ENCODE assay signal across 8 mouse cellular contexts in genomic region chr11:58093021-58093528, GRCm38 (mm10). TPM values are rescaled to one million over a fixed set of nuclear protein-coding genes. Genes with fewer than 3 reads are reported as not detected.
DNase-seq lines count a peak whose midpoint lies in the region; ATAC-seq and TF ChIP-seq lines count a peak whose summit lies in the region.

Gene Gm12248, minus strand, starts transcription at chr11:58093134.

- in situ Hi-C loops in CH12.LX (cut with MboI; ENCODE audit: low pct_ligation_motif_present, low pct_unique_long_range_greater_than_20kb, low sequenced_read_pairs): no loop called here

- no peak for TF ChIP-seq CTCF in CH12.LX (conservative IDR thresholded peaks at IDR 0.05 in 1 of 2, IDR thresholded peaks at IDR 0.05 in 1 of 2; ENCODE audit: low read depth in 2 of 2, low read length in 2 of 2)
- no peak for TF ChIP-seq CTCF in kidney, adult 2 months (conservative IDR thresholded peaks at IDR 0.05; ENCODE audit: insufficient read depth, insufficient read length, low read depth, low read length)

- no peak within 1 kb of the TSS for H3K9ac ChIP-seq in CH12.LX (ENCODE audit: insufficient read depth, low read depth)
- peak within 1 kb of the TSS; percentile 49 for H3K9ac ChIP-seq in lung, embryonic 16.5 days (ENCODE audit: low read length)

- DNase-seq in CH12.LX (ENCODE audit: extremely low read depth): no peak
- DNase-seq in NIH3T3 (ENCODE audit: low read depth): peak; percentile 71
- peak; percentile 53 for DNase-seq in gastrocnemius, postnatal 14 days
- DNase-seq in kidney, adult 2 months: peak; percentile 50
- DNase-seq in urinary bladder, postnatal 36 days (ENCODE audit: low spot score in 2 of 2): peak; percentile 22 to 55
- no peak for DNase-seq in layer of hippocampus, adult 9-10 months (ENCODE audit: low spot score)
- DNase-seq in frontal cortex, postnatal 10 days (ENCODE audit: low spot score in 2 of 2): no peak

- H3K4me3 ChIP-seq in CH12.LX (replicated peaks in 1 of 3; ENCODE audit: low read depth in 2 of 3, low read length in 2 of 3, poor library complexity in 1 of 3): no peak within 1 kb of the TSS
- peak within 1 kb of the TSS; percentile 36 for H3K4me3 ChIP-seq in kidney, adult 2 months (ENCODE audit: insufficient read depth, low read depth, low read length)
- peak within 1 kb of the TSS; percentile 18; the same call in 1 of the 2 replicates for H3K4me3 ChIP-seq in lung, embryonic 16.5 days (ENCODE audit: low read length)

- H3K79me2 ChIP-seq in CH12.LX (replicated peaks; ENCODE audit: control insufficient read depth, extremely low read depth, insufficient read depth, poor library complexity, severe bottlenecking): no peaks in the 10 kb centered on the region

- H3K9me3 ChIP-seq in CH12.LX (replicated peaks; ENCODE audit: low read length): no peaks in the 10 kb centered on the region
- no peaks in the 10 kb centered on the region for H3K9me3 ChIP-seq in lung, embryonic 16.5 days (ENCODE audit: control insufficient read depth, low read length)

- 25% methylated on average over 12 of the region's 12 CpGs for WGBS in kidney, adult 2 months
- WGBS in lung, embryonic 16.5 days: 13% methylated on average over 12 of the region's 12 CpGs

- H3K4me1 ChIP-seq in CH12.LX (ENCODE audit: control insufficient read depth in 1 of 2, insufficient read depth in 2 of 2): peaks cover 9 to 25% of the 10 kb centered on the region in 2 experiments
- 0 out of 2 replicates have a peak, but pooled peaks cover 4% of the 10 kb centered on the region for H3K4me1 ChIP-seq in kidney, adult 2 months (ENCODE audit: control insufficient read depth, insufficient read depth, low read length)
- no peaks in the 10 kb centered on the region for H3K4me1 ChIP-seq in lung, embryonic 16.5 days (replicated peaks; ENCODE audit: control insufficient read depth, insufficient read depth, low read length)

- no peaks in the 10 kb centered on the region for H3K36me3 ChIP-seq in CH12.LX (replicated peaks in 1 of 2; ENCODE audit: control insufficient read depth in 1 of 2, insufficient read depth in 1 of 2, low read length in 1 of 2)
- H3K36me3 ChIP-seq in kidney, adult 2 months (ENCODE audit: control insufficient read depth, insufficient read depth, low read length): no peaks in the 10 kb centered on the region
- no peaks in the 10 kb centered on the region for H3K36me3 ChIP-seq in lung, embryonic 16.5 days (ENCODE audit: control insufficient read depth, insufficient read depth, low read length)

- no peak within 1 kb of the TSS for H3K4me2 ChIP-seq in CH12.LX (ENCODE audit: insufficient read depth, low read depth, poor library complexity, severe bottlenecking)
- peak within 1 kb of the TSS; percentile 48 for H3K4me2 ChIP-seq in lung, embryonic 16.5 days (ENCODE audit: low read depth, low read length)

- dilution Hi-C loops in CH12.LX (cut with MboI; ENCODE audit: extremely low pct_ligation_motif_present, extremely low pct_unique_long_range_greater_than_20kb, low sequenced_read_pairs): no loop called here

- no peak for TF ChIP-seq RAD21 in CH12.LX (IDR thresholded peaks at IDR 0.05; ENCODE audit: low read depth, low read length)

- no peak within 1 kb of the TSS for H3K27ac ChIP-seq in CH12.LX (ENCODE audit: insufficient read depth, low read depth)
- H3K27ac ChIP-seq in kidney, adult 2 months (ENCODE audit: insufficient read depth, low read depth, low read length): no peak within 1 kb of the TSS
- H3K27ac ChIP-seq in lung, embryonic 16.5 days (ENCODE audit: low read length): no peak within 1 kb of the TSS

- TF ChIP-seq EP300 in CH12.LX (IDR thresholded peaks at IDR 0.05; ENCODE audit: low read length): no peak

- no peaks in the 10 kb centered on the region for H3K27me3 ChIP-seq in CH12.LX (replicated peaks)
- H3K27me3 ChIP-seq in kidney, adult 2 months (replicated peaks; ENCODE audit: control insufficient read depth, insufficient read depth, low read length): no peaks in the 10 kb centered on the region
- no peaks in the 10 kb centered on the region for H3K27me3 ChIP-seq in lung, embryonic 16.5 days (ENCODE audit: control insufficient read depth, insufficient read depth, low read depth, low read length)

- intact Hi-C loops in gastrocnemius, postnatal 14 days (cut with DNase I; ENCODE audit: low total_unique reads): no loop called here

- no peak for TF ChIP-seq POLR2A in CH12.LX (IDR thresholded peaks at IDR 0.05; ENCODE audit: low read depth, low read length)
- TF ChIP-seq POLR2A in kidney, adult 2 months (IDR thresholded peaks at IDR 0.05; ENCODE audit: low read depth, low read length): no peak

- peak; percentile 77 for ATAC-seq in lung, embryonic 16.5 days (ENCODE audit: low read depth)

TF ChIP-seq in CH12.LX, 34 proteins besides CTCF, POLR2A, EP300 and RAD21:
- TF ChIP-seq UBTF (IDR thresholded peaks at IDR 0.05; ENCODE audit: low read depth, low read length): no peak
- peak; percentile 41; the same call in 1 of the 2 replicates for TF ChIP-seq BHLHE40 (IDR thresholded peaks at IDR 0.05; ENCODE audit: low read depth, low read length)
- no peak for TF ChIP-seq ELF1 (IDR thresholded peaks at IDR 0.05; ENCODE audit: low read depth, low read length)
- TF ChIP-seq MEF2A (IDR thresholded peaks at IDR 0.05; ENCODE audit: borderline replicate concordance, low read depth, low read length): no peak

RNA-seq across cellular contexts. Expression of gene Gm12248, which starts in this region (rescaled TPM):
- total RNA-seq in CH12.LX (2012; rRNA removed) (0.13 TPM in 1 of 2 replicates, not detected in the other), CH12.LX (2014; rRNA removed) (not detected in 2 replicates)
- polyA plus RNA-seq in CH12.LX (2012; ENCODE audit: insufficient read length, low read depth): not detected in 2 replicates
- total RNA-seq in gastrocnemius, postnatal 14 days (2021): not detected
- polyA plus RNA-seq in kidney, adult 2 months (2012; rRNA removed): 0.16 TPM in 2 replicates
- polyA plus RNA-seq in lung, embryonic 16.5 days (2015; fragmentation: Nextera tagmentation; extraction: Ambion mirVana): not detected in 2 replicates

Comparison
In these comparisons a context has a peak if more than half of its experiments do, and no peak if none do; other contexts are left out.
1. Peak in DNase-seq in gastrocnemius, postnatal 14 days; RNA of the gene not detected or under 1 TPM.
2. Peak in DNase-seq and H3K4me3 ChIP-seq in kidney, adult 2 months; RNA of the gene not detected or under 1 TPM.
3. Peak in ATAC-seq, H3K4me3 ChIP-seq, H3K9ac ChIP-seq and H3K4me2 ChIP-seq in lung, embryonic 16.5 days; RNA of the gene not detected or under 1 TPM.
4. DNase-seq: peak in NIH3T3 (single experiment) and urinary bladder, postnatal 36 days (2 of 2); none in CH12.LX (single experiment), layer of hippocampus, adult 9-10 months (single experiment) and frontal cortex, postnatal 10 days (0 of 2).